Mouse (Mus musculus) heart, embryonic 11.5 days (tissue): ENCODE data around the gene Tbc1d4. TPM values are rescaled to one million over a fixed set of nuclear protein-coding genes. Genes with fewer than 3 reads are reported as not detected.

ENCODE experiments used
- ATAC-seq: fragments of 200-750 bp; cut with Nextera tagmentation; replicated peaks from 2 replicates; pipeline ENCODE4 v1.8.0; 2017; ENCODE audit warnings: moderate library complexity; ENCODE audit not compliant: insufficient number of reproducible peaks, low FRiP score, low TSS enrichment
- H3K27ac ChIP-seq: fragments of 300-500 bp; sonication (generic); 2 replicates; pipeline ENCODE4 v1.5.1; 2014; ENCODE audit warnings: mild to moderate bottlenecking, low read depth, low read length
- H3K27me3 ChIP-seq: fragments of 300-500 bp; sonication (generic); 2 replicates; pipeline ENCODE4 v1.6.1; 2014; ENCODE audit warnings: mild to moderate bottlenecking, low read length, mixed read lengths; ENCODE audit not compliant: control insufficient read depth, insufficient read depth
- H3K36me3 ChIP-seq: fragments of 300-500 bp; sonication (generic); 2 replicates; pipeline ENCODE4 v1.6.1; 2014; ENCODE audit warnings: mild to moderate bottlenecking, low read length, moderate library complexity, mixed read lengths; ENCODE audit not compliant: control insufficient read depth, insufficient read depth
- H3K4me1 ChIP-seq: fragments of 300-500 bp; sonication (generic); 2 replicates; pipeline ENCODE4 v1.6.1; 2014; ENCODE audit warnings: low read length; ENCODE audit not compliant: control insufficient read depth, insufficient read depth
- H3K4me2 ChIP-seq: fragments of 300-500 bp; sonication (generic); 2 replicates; pipeline ENCODE4 v1.6.1; 2014; ENCODE audit warnings: mild to moderate bottlenecking, moderate library complexity
- H3K4me3 ChIP-seq: fragments of 300-500 bp; sonication (generic); 2 replicates; pipeline ENCODE4 v1.5.1; 2014; ENCODE audit warnings: low read depth, low read length
- H3K9ac ChIP-seq: fragments of 300-500 bp; sonication (generic); 2 replicates; pipeline ENCODE4 v1.6.1; 2014; ENCODE audit warnings: mild to moderate bottlenecking, low read depth, low read length, moderate library complexity
- H3K9me3 ChIP-seq: fragments of 300-500 bp; sonication (generic); replicated peaks from 2 replicates; pipeline ENCODE4 v1.6.1; 2016; ENCODE audit warnings: low read length; ENCODE audit not compliant: control insufficient read depth
- WGBS: fragments of 180-500 bp; shearing (Covaris S2); extraction: QIAGEN DNeasy Blood & Tissue Kit; methylation state at CpG from one replicate; pipeline ENCODE4 v1.1.7; 2014; ENCODE audit not compliant: insufficient replicate concordance; 5-methylcytosine and 5-hydroxymethylcytosine counted together
- polyA plus RNA-seq: library from polyadenylated mRNA; unstranded; fragments of >200 nt; fragmentation: Nextera tagmentation; extraction: Ambion mirVana; gene quantifications from 2 replicates; pipeline ENCODE4 v1.2.1, GENCODE M21; 2014

Tbc1d4 gene
- polyA plus RNA-seq, 1 experiment from 2014 or later = 15.0 TPM

DNA sequence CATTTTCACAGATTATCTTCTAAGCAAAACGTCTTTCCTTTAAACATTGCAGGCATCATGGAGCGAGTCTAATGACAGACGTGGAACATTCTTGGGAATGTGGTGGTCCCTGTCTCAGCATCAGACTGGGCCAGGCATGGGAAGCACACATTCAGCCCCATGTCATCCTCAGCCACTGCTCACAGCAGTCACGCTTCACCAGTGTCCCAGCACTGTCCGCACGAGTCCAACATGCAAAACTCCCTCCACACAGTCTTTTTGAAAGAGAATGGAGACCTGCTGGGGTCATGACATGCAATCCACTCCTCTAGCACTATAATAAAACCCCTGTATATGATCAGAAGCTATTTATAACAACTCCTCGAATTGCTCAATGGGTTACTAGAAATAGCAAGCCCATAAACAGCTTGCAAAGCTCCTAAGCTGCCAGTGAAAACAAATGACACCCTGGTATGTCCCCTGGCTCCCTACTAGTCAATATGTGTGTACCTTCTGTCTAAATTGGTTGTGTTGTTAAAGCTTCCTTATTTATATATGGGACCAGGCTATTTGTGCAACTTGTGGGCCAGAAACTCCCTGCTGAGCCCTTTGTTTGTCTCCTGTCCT, 76.8 kb downstream of the Tbc1d4 start:
- Histone ChIP-seq H3K36me3 (no peaks in the 10 kb centered on the region), H3K27ac (peak overlapping the region; percentile 68), H3K27me3 (no peaks in the 10 kb centered on the region), H3K4me2 (peak overlapping the region; percentile 38), H3K4me3 (no peak overlapping the region), H3K4me1 (peaks cover 13% of the 10 kb centered on the region), H3K9me3 (no peaks in the 10 kb centered on the region), H3K9ac (no peak overlapping the region; the same call in 1 of the 2 replicates)
- 50% methylated on average over 7 of the region's 7 CpGs for WGBS
- ATAC-seq = no peak

DNA sequence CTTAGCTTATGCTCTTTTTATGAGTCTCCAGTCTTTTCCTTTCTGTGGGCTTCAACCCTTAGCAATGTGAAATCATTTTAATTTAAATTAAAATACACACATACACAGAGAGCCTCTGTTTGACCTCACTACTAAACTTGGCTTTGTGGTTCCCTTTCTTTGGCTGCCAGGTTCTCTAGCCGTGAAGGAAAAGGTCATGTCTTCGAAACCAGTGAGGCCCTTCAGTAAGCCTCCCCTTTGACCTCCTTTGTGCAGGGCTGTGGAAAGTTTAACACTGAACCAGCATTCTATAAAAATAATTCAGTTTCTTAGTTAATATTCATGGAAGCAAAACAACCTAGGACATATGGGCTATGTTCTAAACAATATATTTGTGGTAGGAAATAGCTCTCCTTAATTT, 78.5 kb downstream of the Tbc1d4 start:
- Histone ChIP-seq H3K27ac (no peak overlapping the region), H3K4me3 (no peak overlapping the region), H3K36me3 (no peaks in the 10 kb centered on the region), H3K4me2 (no peak overlapping the region), H3K4me1 (peaks cover 13% of the 10 kb centered on the region), H3K9me3 (no peaks in the 10 kb centered on the region), H3K9ac (no peak overlapping the region), H3K27me3 (no peaks in the 10 kb centered on the region)
- WGBS = 68% methylated on average over 2 of the region's 2 CpGs
- no peak for ATAC-seq

DNA sequence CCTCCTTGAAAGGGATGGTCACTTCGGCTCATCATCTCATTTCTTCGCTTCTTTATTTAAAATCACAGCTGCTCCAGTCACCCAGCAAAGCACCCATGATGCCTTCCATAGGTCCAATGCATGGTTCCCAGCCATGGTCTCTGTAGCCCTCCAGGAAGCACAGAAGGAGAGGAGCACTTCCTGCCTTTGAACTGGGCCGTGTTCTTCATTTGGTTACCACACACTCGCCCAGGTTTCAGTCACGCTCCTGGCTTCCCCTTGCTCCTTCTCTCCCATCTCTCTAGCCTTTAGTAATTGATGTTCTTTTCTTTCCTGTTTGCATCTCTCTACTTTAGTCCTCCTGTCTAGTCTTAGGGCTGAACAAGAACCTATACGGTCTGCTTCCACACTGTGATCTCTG, 79.8 kb downstream of the Tbc1d4 start:
- no peak overlapping the region for H3K27ac ChIP-seq
- no peaks in the 10 kb centered on the region for H3K9me3 ChIP-seq
- no peak overlapping the region for H3K4me3 ChIP-seq
- no peak for ATAC-seq
- no peak overlapping the region for H3K9ac ChIP-seq
- H3K36me3 ChIP-seq = no peaks in the 10 kb centered on the region
- H3K4me1 ChIP-seq = peaks cover 13% of the 10 kb centered on the region
- no peak overlapping the region for H3K4me2 ChIP-seq
- whole genome bisulfite sequencing = 82% methylated on average over 6 of the region's 6 CpGs
- H3K27me3 ChIP-seq = no peaks in the 10 kb centered on the region

DNA sequence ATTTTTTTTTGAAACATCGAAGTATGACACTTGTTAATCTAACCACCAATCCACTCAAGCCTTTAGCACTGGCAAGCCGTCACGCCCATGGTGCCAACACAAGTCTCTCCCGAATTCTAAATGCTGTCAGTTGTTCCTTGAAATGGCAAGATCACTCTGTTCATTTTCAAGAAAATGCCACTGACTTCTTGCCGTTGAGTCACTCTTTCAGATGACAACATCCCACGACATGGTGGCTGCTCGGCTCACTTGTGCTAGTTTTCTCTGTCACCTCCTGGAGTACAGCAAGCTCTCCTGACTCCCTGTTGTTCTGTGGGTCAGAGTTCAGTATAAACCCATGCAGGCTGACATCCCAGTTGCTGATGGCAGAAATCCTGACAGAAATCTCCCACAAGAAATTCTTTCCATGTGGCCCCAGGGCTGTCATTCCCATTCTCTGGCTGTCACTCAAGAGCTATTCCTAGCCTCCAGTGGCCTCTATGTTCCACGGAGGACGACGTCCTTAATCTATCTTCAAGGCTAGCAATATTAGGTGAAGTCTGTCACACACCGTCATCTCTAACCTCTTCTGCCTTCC, 81.5 kb downstream of the Tbc1d4 start:
- Histone ChIP-seq H3K4me1 (peaks cover 13% of the 10 kb centered on the region), H3K4me2 (no peak overlapping the region), H3K27ac (peak overlapping the region; percentile 29; the same call in 1 of the 2 replicates), H3K4me3 (no peak overlapping the region), H3K9me3 (no peaks in the 10 kb centered on the region), H3K9ac (no peak overlapping the region), H3K27me3 (no peaks in the 10 kb centered on the region), H3K36me3 (no peaks in the 10 kb centered on the region)
- 69% methylated on average over 11 of the region's 11 CpGs for WGBS
- ATAC-seq = no peak

DNA sequence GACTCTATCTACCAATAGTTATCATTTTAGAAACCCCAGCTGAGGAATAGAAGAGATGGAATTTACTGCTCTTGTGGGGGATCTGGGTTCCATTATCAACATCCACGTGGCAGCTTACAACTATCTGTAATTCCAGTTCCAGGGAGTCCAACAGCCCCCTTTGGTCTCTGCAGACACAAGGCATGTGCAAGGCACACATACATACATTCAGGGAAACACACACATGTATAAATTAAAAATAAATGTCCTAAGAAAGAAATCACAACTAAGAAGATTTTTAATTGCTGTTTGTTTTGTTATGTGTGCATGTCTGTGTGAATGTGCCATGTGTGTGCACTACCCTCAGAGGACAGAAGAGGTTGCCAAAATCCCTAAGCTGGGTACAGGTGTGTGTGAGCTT, 82.5 kb downstream of the Tbc1d4 start:
- Histone ChIP-seq H3K27me3 (no peaks in the 10 kb centered on the region), H3K4me2 (no peak overlapping the region), H3K36me3 (no peaks in the 10 kb centered on the region), H3K9ac (no peak overlapping the region), H3K4me1 (peaks cover 6% of the 10 kb centered on the region), H3K27ac (no peak overlapping the region), H3K4me3 (no peak overlapping the region), H3K9me3 (no peaks in the 10 kb centered on the region)
- ATAC-seq = no peak
- 36% methylated on average over 1 of the region's 1 CpGs for WGBS

DNA sequence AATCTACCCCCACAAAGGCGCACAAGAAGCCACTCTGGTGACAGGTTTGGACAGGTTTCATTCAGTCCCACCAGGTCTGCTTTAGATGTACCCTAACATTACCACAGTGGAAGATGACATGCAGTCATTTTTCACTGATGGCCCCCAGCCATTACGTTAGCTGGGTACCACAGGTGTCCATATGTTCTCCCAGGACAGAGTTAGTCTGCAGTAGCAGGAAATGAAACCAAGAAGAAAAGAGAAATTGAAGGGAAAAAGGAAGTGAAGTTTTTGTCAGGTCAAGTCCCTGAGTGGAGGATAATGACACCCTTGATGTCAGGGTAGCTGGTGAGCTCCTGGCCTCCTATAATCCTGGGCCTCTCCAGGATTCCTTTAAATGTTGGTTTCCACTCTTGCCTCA, 89.0 kb downstream of the Tbc1d4 start:
- H3K27me3 ChIP-seq = no peaks in the 10 kb centered on the region
- H3K36me3 ChIP-seq = no peaks in the 10 kb centered on the region
- WGBS = 91% methylated on average over 2 of the region's 2 CpGs
- no peak overlapping the region for H3K4me3 ChIP-seq
- no peak for ATAC-seq
- no peaks in the 10 kb centered on the region for H3K9me3 ChIP-seq
- no peak overlapping the region for H3K9ac ChIP-seq
- no peak overlapping the region for H3K27ac ChIP-seq
- no peak overlapping the region for H3K4me2 ChIP-seq
- peaks cover 10% of the 10 kb centered on the region; the same call in 1 of the 2 replicates for H3K4me1 ChIP-seq

DNA sequence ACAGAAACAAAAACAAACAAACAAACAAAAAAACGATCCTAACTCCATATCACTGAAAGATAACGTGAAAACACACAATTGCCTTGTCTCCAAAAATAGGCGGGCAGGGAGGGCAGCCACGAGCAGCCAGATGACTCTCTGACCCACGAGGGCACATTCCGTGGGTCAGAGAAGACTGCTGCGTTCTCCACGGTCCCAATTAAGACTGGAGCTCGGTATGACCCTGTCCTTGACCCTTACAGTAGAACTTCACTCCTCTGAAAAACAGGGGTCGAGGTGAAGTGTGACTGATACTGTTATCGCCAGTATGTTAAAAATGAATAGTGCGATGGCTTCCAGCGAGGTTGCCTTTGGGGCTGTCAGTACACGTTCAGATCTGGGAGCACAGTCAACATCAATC, 90.7 kb downstream of the Tbc1d4 start:
- H3K4me3 ChIP-seq = no peak overlapping the region
- ATAC-seq = no peak

DNA sequence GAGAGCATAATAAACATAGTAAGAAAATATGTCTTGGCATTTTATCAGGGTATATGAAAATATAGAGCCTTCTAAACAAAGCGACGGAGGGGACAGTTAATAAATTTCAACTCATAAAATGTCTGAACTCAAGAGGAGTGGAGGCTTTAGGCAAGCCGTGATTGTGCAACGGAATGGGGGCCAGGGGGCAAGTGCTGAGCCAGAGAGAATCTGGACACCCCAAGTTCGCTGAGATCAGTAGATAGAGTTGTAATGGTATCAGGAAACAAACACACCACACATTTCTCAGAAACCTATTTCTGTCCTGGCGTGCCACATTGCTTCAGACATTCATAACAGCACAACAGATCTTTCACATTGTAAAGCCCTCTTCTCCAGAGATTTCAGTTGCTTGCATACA, 91.2 kb downstream of the Tbc1d4 start:
- Histone ChIP-seq H3K27ac (peak overlapping the region; percentile 38; the same call in 1 of the 2 replicates), H3K4me1 (peaks cover 11% of the 10 kb centered on the region; the same call in 1 of the 2 replicates), H3K27me3 (no peaks in the 10 kb centered on the region), H3K4me2 (peak overlapping the region; percentile 55), H3K9me3 (no peaks in the 10 kb centered on the region), H3K4me3 (no peak overlapping the region), H3K9ac (no peak overlapping the region), H3K36me3 (no peaks in the 10 kb centered on the region)
- 61% methylated on average over 6 of the region's 6 CpGs for WGBS
- ATAC-seq = no peak

More for the DNA sequence above, 90.7 kb downstream of the Tbc1d4 start:
- Histone ChIP-seq H3K9me3 (no peaks in the 10 kb centered on the region), H3K36me3 (no peaks in the 10 kb centered on the region), H3K9ac (peak overlapping the region; percentile 34; the same call in 1 of the 2 replicates), H3K27ac (peak overlapping the region; percentile 38), H3K27me3 (no peaks in the 10 kb centered on the region), H3K4me1 (peaks cover 11% of the 10 kb centered on the region; the same call in 1 of the 2 replicates), H3K4me2 (peak overlapping the region; percentile 55)
- WGBS = 30% methylated on average over 14 of the region's 14 CpGs

DNA sequence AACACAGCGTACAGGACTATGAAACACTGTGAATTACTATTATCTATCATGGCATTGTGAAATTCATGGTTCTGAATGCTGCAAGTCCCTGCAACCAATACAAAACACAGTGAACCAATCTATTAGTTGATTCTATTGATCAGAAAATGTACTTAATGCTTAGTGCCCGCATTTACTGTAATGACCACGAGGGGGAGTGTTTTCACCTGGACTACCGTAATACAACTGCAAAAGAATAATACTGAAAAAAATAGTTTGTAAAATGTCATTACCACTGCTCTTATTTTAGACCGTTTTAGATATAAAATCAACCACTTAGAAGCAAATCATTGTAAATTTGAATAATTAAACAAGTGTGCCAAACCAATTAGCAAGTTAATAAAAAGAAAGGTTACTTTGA, 91.7 kb downstream of the Tbc1d4 start:
- WGBS = 24% methylated on average over 5 of the region's 5 CpGs
- H3K27ac ChIP-seq = no peak overlapping the region
- H3K36me3 ChIP-seq = no peaks in the 10 kb centered on the region
- H3K27me3 ChIP-seq = no peaks in the 10 kb centered on the region
- H3K9me3 ChIP-seq = no peaks in the 10 kb centered on the region
- peaks cover 11% of the 10 kb centered on the region; the same call in 1 of the 2 replicates for H3K4me1 ChIP-seq
- no peak overlapping the region for H3K9ac ChIP-seq
- H3K4me3 ChIP-seq = no peak overlapping the region
- H3K4me2 ChIP-seq = no peak overlapping the region
- ATAC-seq = no peak
